Mouse (Mus musculus) layer of hippocampus, postnatal 36 days (tissue): ENCODE measurements around the gene Uvrag. TPM values are rescaled to one million over a fixed set of nuclear protein-coding genes. Genes with fewer than 3 reads are reported as not detected.

Source experiments
- DNase-seq, 2 experiments: peaks; one replicate each; pipeline ENCODE4 v3.0.0; 2022
- total RNA-seq, 2 experiments: library from RNA; stranded (reverse); gene quantifications; 2 replicates each; pipeline ENCODE4 v1.2.3; 2021

Gene Uvrag
- total RNA-seq, 2 experiments from 2014 or later, result 49.0 to 50.7 TPM

DNA sequence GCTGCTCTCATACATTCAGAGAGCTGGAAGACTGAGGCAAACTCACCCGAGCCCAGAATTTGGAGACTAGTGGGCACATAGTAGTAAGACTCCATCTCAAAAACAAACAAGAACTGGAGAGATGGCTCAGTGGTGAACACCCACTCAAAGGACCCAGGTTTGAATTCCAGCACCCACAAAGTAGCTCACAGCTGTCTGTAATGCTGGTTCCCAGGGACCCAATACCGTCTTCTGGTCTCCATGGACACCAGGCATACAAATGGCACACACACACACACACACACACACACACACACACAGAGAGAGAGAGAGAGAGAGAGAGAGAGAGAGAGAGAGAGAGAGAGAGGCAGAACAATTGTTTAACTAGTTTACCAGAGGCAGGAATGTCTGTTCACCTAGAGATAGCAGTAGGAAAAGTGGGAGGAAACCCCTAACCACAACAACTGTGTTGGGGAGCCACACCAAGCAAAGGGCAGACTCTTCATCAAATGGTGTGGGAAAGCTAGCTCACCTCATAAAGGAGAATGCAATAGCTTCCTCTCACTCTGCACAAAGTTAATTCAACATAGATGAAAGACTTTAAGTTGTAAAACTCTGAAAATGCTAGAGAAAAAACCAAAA lies 123.6 kb downstream of the Uvrag start:
- no peak for DNase-seq

DNA sequence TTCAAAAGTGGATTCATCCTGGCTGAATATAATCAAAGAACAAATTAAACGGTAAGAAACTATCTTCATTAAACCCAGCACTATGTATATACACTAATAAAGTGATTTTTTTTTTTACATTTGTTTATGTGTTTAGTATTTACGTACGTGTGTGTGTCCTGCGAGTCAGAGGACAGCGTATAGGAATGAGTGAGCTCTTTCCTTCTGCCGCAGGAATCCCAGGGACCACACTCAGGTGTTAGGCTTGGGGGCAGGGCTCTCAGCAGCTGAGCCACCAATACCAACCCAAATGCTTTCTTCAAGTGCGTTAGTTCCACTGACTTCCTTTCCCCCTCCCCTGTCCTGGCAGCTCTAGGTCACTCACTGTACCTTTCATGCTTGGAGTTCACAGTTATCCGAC lies 125.0 kb downstream of the Uvrag start:
- DNase-seq, result no peak

DNA sequence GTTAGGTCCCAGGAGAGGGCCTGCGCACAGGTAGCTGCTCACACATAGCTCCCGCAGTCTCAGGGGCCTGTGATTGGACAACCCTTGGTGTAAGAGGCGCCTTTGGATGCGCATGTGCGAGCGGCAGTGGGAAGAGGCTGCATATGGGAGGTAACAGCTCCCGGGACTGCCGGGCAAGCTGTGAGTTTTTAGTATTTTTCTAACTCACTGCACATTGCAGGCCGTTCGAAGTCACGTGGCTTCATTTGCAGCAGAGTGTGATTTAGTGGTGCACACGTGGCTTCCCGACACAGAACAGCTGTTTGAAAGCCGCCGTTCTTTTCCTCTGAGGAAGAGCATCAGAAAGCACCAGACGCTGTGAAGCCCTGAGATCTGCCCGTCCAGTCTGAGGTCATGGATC lies 125.5 kb downstream of the Uvrag start:
- DNase-seq, result peak; percentile 50

- no peak for DNase-seq
These were observed 126.3 kb downstream of the Uvrag start for GRCm38 (mm10) chr7:99014620-99015019.

DNA sequence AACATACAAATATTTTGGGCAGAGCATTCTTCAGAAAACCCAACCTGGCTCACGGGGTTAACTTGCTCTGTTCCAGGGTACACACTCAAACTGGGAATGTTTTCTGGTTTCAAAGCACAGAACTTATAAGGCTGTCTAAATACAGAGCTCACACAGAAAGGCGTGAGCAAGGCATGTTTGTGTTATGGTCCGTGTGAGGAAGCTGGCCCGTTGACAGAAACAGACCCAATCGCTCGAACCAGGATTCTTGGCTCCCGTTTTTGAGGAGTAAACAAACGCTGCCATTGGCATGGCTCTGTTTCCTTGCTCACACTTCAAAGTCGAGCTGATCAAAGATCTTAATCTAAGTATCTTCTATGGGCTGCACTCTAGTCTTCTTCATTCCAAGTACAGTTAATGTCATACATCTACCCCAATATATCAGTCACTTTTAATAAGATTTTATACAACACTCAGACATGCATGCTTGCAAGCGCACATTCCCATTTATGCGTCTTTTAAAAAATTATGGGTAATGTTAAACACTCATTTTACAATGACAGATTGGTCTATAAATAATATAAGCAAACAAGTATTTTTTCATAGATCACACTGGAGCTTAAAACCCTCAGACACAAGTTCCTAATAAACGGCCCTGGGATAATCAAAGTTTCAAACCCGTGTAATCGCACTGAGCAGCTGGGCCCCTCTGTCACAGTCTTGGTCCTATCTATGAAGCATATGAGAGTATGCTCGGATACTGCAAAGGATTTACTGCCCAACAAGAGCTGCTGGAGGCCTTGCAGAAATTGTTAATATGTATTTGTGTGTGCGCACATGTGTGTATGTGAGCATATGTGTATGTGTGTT lies 133.2 kb downstream of the Uvrag start:
- no peak for DNase-seq

DNA sequence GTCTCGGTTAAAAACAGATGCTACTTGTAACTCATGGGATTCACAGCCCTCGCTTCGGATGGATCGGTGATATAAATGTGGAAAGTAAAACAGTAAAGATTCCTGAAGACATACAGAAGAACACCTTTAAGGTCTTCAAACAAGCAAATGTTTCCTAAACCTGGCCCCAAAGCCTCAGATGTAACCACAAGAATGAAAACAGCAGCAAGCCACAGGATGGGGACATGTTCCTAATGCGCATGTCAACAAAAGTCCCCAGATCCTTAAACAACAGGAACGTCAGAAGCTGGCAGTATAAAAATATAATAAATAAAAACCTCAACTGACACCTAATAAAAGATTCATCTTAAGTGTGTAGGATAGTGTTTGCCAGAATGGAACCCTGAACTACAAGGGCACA lies 137.7 kb downstream of the Uvrag start:
- no peak for DNase-seq

DNA sequence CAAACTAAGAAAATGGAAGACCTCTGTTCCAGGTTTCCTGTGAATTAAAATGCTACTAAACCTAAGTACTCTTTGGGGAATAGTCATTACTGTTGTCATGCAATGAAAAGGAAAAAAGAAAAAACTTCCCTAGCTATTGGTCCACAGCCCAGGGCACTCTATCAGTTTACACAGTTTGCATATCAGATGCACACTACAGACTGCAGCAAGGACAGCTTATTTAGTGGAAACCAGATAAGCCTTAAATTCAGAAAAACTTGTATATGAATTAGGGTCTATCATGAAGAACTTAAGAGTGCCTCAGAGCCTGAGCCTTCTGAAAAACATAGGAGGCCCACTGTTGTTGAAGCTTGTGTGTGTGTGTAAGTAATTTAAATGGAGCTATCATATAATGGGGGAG lies 142.2 kb downstream of the Uvrag start:
- DNase-seq, result no peak

- DNase-seq, result no peak
These were observed 143.2 kb downstream of the Uvrag start for GRCm38 (mm10) chr7:98997760-98998159.

DNA sequence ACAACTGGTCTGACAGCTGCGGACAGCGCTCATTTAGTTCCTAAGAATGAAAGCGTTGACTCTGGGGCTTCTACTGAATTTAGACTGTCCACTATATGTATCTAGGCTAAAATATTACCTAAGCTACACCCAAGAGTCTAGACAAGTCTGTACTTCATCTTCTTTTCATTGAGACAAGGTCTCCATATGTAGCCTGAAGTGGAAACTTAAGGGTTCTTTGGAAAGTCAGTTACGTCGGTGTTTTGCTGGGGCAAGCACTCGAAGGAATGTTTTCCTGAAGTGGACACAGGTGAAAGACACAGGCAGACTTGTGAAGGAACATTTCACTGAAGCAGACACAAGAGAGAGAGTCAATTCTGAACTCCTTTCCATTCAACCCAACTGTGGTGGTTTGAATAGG lies 144.2 kb downstream of the Uvrag start:
- no peak for DNase-seq

DNA sequence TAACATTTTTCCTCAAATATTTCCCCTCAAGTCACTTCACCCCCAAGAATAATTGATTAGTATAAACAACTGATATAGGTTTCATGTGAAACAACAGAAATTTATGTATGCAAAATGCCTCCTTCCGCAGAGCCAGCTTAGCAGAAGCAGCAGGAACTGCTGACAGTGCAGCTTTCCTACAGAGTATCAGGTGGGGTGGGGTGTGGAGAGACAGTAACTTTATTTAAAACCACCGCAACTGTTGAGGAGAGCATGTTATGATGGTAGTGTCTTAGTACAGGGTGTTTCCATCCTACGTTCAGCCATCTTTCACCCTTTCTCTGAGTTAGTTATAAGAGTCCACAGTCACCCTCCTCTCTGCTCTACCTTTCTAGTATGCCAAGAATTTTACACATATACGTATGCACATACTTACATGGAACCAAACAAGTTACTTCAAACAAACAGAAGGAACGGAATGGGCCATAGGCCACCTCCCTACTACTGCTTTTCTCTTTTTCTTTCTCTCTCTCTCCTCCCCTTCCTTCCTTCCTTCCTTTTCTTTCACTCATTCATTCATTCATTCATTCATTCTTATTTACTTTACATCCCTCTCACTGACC lies 145.7 kb downstream of the Uvrag start:
- DNase-seq, result no peak

- no peak for DNase-seq
These were observed 146.8 kb downstream of the Uvrag start for GRCm38 (mm10) chr7:98994137-98994536.

DNA sequence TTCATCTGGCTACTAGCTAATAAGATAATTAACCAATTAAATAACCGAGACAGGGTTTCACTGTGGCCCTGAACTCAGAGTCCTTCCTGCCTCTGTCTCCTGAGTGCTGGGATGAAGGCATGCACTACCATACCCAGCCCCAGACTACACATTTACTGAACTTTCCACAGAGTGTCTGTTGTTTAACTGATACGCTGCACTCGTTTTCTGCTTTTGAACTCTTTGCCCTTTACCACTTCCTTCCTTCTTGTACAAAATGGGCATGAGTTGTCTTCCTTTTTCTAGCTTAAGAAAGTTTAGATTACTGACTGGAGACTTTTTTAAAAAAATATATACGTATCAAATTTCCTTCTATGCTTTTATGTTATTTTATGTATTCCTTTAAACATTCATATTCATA lies 147.5 kb downstream of the Uvrag start:
- DNase-seq, result no peak

DNA sequence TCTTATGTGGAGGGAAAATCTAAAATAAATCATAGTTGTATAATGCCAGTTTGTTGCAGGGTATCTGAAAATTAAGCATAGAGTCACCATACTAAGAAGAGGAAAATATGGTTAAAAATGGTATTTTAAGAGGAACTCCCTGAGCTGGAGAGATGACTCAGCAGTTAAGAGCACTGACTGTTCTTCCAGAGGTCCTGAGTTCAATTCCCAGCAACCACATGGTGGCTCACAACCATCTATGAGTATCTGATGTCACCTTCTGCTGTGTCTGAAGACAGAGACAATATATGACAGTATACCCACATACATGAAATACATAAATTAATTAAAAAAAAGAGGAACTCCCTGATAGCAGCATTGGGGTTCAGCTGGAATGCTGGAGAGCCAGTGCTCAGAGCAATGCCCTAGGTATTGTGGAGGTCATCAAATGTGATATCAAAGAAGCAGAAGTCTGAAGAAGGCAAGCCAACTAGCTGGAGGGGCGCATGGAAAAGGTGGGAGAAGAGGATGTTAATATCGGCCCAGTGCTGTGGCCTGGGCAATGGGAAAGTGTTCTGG lies 149.7 kb downstream of the Uvrag start:
- DNase-seq, result no peak

DNA sequence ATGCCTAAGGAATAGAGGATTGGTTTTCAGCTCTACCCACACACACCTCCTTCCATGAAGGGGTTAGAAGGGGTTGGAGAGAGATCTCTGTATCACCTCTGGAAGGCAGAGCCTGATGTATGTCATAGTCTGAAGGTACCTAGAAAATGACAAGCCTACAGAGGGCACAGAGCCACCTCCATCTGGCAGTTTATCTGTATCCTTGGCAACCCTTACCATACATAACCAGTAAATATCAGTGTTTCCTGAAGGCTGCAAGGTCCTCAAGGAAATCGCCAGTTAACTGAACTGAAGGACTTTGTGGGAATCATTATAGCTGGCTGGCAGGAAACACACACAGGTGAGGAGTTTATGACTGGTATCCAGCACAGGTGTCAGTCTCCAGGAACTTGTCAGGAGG lies 150.4 kb downstream of the Uvrag start:
- DNase-seq, result no peak

DNA sequence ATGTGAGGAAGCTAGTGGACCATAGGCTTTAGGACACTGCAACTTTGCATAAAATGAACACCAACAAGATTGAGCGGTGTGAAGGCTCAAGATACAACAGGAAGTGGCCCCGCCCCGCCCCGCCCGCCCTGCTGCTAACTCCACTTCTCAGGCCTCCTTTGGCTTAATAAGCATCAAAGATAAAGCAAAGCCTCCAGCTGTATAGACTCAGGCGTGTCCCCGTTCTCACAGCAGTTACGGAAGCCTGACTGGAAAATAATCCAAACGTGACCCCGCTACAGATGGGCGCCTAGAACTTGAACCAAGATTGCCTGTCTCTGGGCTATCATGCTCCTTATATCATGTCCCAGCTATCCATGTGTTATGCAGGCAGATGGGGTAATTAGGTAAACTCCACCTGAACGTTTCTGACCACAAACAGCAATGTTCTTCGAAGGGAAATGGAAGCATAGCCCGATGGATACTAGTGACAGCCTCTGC lies 153.9 kb downstream of the Uvrag start:
- DNase-seq, result no peak

- no peak for DNase-seq
These were observed 155.0 kb downstream of the Uvrag start for GRCm38 (mm10) chr7:98985935-98986334.

GRCm38 (mm10) chr7:98985489-98985888 lies 155.5 kb downstream of the Uvrag start:
- DNase-seq, result no peak

GRCm38 (mm10) chr7:98984319-98984718 lies 156.6 kb downstream of the Uvrag start:
- DNase-seq, result no peak

DNA sequence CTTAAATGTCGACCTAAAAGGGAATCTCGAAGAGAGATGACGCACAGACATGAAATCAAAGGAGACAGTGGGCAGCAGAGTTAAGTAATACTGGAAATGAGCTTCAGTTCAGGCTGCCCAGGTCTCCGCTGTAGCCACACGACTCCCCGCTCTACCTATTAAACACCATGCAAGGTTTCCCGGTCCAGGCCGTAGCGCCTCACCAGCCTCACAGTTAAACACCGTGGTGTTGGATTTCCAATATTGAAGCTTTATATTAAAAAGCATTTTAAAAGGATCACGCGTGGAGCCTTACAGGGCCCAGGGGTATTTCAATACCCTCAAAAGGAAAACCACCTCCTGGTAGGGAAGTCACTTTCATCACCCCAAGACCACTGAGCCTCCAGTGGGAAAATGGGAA lies 157.9 kb downstream of the Uvrag start:
- no peak for DNase-seq

GRCm38 (mm10) chr7:98981423-98981822 lies 159.5 kb downstream of the Uvrag start:
- no peak for DNase-seq

- DNase-seq, result no peak
These were observed 164.0 kb downstream of the Uvrag start for GRCm38 (mm10) chr7:98976839-98977457.

DNA sequence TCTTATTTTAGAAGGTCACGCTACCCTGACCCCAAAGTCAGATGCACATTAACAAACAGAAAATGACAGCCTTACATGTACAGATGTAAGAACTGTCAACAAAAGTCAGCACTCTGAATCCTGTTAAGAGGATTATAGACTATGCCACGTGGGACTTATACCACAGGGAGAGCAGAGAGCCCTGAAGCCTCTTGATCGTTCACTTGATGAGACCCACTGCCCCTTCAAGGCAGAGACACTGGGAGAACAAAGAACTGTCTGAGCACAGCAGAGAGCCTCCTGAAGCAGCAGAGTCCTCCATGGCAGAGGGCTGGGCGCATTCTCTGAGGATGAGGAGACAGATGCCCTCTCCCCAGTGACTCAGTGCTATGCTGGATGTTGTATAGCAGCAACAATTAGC lies 166.4 kb downstream of the Uvrag start:
- no peak for DNase-seq

- DNase-seq, result no peak
These were observed 170.2 kb downstream of the Uvrag start for GRCm38 (mm10) chr7:98970721-98971120.
